Mouse (Mus musculus): ENCODE results near the gene Gm10272. TPM values are rescaled to one million over a fixed set of nuclear protein-coding genes. Genes with fewer than 3 reads are reported as not detected.
A peak's percentile ranks its signal among the peaks of the same experiment; 100 is the strongest.
"Not testable (repeated sequence)": the region's sequence is repeated elsewhere in the genome, so short reads cannot be mapped to it uniquely, and the experiment has no call there.

The Gm10272 gene
- polyA plus RNA-seq, 1 experiment = not detected

GRCm38 (mm10) chr10:77738929-77739328 lies 32.5 kb downstream of the Gm10272 start:
- Histone ChIP-seq H3K27me3 (ENCODE audit: control insufficient read depth, insufficient read depth, low read length) (no peaks in the 10 kb centered on the region), H3K4me3 (replicated peaks; ENCODE audit: insufficient read depth, low read depth, low read length) (no peak overlapping the region), H3K4me1 (ENCODE audit: control insufficient read depth, insufficient read depth, low read length) (no peaks in the 10 kb centered on the region), H3K27ac (ENCODE audit: insufficient read depth, low read length) (no peak overlapping the region)
- TF ChIP-seq POLR2A (IDR thresholded peaks at IDR 0.05; ENCODE audit: borderline replicate concordance, insufficient read depth, low read length) (no peak), CTCF (IDR thresholded peaks at IDR 0.05; ENCODE audit: borderline replicate concordance, insufficient read depth, low read depth, low read length) (no peak)
- 91% methylated on average over 4 of the region's 4 CpGs for WGBS
- DNase-seq = no peak

- H3K27ac ChIP-seq (ENCODE audit: insufficient read depth, low read length) = not testable (repeated sequence)
- peak in 1 of 2 experiments; percentile 18 for DNase-seq
These were observed 35.7 kb downstream of the Gm10272 start, which contains the start of gene Gm18596 for GRCm38 (mm10) chr10:77741924-77742688. Gene Gm18596, minus strand, starts transcription at chr10:77742638.

GRCm38 (mm10) chr10:77750686-77751085 lies 44.3 kb downstream of the Gm10272 start:
- H3K4me3 ChIP-seq (replicated peaks; ENCODE audit: insufficient read depth, low read depth, low read length); H3K4me1 ChIP-seq (ENCODE audit: control insufficient read depth, insufficient read depth, low read length); H3K27ac ChIP-seq (ENCODE audit: insufficient read depth, low read length); H3K27me3 ChIP-seq (ENCODE audit: control insufficient read depth, insufficient read depth, low read length): not testable (repeated sequence)
- WGBS = 0% methylated on average over 1 of the region's 1 CpGs
- peak; percentile 18 to 33 for DNase-seq

More at GRCm38 (mm10) chr10:77741924-77742688, 35.7 kb downstream of the Gm10272 start, which contains the start of gene Gm18596:
- 35% methylated on average over 5 of the region's 5 CpGs for WGBS
- not testable (repeated sequence) for H3K27me3 ChIP-seq (ENCODE audit: control insufficient read depth, insufficient read depth, low read length); H3K4me1 ChIP-seq (ENCODE audit: control insufficient read depth, insufficient read depth, low read length); H3K4me3 ChIP-seq (replicated peaks; ENCODE audit: insufficient read depth, low read depth, low read length)

DNA sequence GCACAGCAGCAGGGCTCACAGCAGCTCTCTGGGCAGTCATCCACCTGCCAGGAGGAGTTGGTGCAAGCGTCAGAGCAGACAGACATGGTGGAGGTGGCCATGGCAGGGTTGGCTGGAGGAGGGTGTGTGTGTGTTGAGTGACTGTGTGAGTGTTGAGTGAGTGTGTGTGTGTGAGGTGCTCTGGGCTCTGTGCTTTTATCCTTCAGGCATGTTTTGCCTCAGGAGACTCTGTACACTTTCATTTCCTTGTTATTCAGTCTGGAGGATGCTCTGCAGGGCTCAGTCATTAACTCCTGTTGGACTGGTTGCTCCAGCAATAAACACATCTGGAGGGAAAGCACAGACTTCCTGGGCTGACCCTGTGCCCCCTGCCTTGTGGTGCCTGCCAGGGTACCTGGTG lies 44.8 kb downstream of the Gm10272 start, which contains the start of gene Gm9736:
TSS of gene Gm9736 (minus strand) at position 101 of the 400 bp plus-strand sequence.
- H3K4me3 ChIP-seq (replicated peaks; ENCODE audit: insufficient read depth, low read depth, low read length); H3K4me1 ChIP-seq (ENCODE audit: control insufficient read depth, insufficient read depth, low read length); H3K27me3 ChIP-seq (ENCODE audit: control insufficient read depth, insufficient read depth, low read length); DNase-seq; H3K27ac ChIP-seq (ENCODE audit: insufficient read depth, low read length): not testable (repeated sequence)
- 17% methylated on average over 1 of the region's 1 CpGs for WGBS

DNA sequence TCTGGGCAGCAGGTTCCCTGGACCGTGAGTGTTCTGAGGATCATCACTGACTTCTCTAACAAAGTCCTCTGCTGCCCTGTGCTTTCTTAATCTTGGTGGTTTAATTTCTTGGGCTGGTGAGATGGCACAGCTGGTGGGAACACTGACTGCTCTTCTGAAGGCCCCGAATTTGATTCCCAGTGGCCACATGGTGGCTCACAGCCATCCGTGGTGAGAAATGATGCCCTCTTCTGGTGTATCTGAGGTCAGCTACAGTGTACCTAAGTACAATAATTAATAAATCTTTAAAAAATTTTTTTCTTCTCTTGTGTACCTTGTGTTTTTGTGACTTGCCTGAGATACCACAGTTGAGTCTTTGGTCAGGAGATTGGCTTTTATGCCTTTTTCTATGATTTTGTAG lies 45.9 kb downstream of the Gm10272 start:
- H3K27ac ChIP-seq (ENCODE audit: insufficient read depth, low read length); H3K4me1 ChIP-seq (ENCODE audit: control insufficient read depth, insufficient read depth, low read length); H3K27me3 ChIP-seq (ENCODE audit: control insufficient read depth, insufficient read depth, low read length); H3K4me3 ChIP-seq (replicated peaks; ENCODE audit: insufficient read depth, low read depth, low read length); DNase-seq: not testable (repeated sequence)
- WGBS = 69% methylated on average over 3 of the region's 3 CpGs

GRCm38 (mm10) chr10:77753448-77753847 lies 47.0 kb downstream of the Gm10272 start:
- Histone ChIP-seq H3K27ac (ENCODE audit: insufficient read depth, low read length) (no peak overlapping the region), H3K27me3 (ENCODE audit: control insufficient read depth, insufficient read depth, low read length) (no peaks in the 10 kb centered on the region), H3K4me1 (ENCODE audit: control insufficient read depth, insufficient read depth, low read length) (no peaks in the 10 kb centered on the region), H3K4me3 (replicated peaks; ENCODE audit: insufficient read depth, low read depth, low read length) (no peak overlapping the region)
- DNase-seq = no peak
- no peak for TF ChIP-seq CTCF (IDR thresholded peaks at IDR 0.05; ENCODE audit: borderline replicate concordance, insufficient read depth, low read depth, low read length)
- no peak for TF ChIP-seq POLR2A (IDR thresholded peaks at IDR 0.05; ENCODE audit: borderline replicate concordance, insufficient read depth, low read length)

Other genes with a start within 250 kb of the Gm10272 start
- 36.5 and 39.0 TPM in 2 replicates for gene Fam207a, start 190.8 kb upstream of the Gm10272 start, polyA plus RNA-seq (2012; rRNA removed)
- gene Itgb2, start 176.4 kb upstream of the Gm10272 start, polyA plus RNA-seq (2012; rRNA removed) = 2.3 and 2.4 TPM in 2 replicates
- gene Pttg1ip, start 124.9 kb upstream of the Gm10272 start, polyA plus RNA-seq (2012; rRNA removed) = 113 and 118 TPM in 2 replicates
- 301 and 310 TPM in 2 replicates for gene Sumo3, start 100.5 kb upstream of the Gm10272 start, polyA plus RNA-seq (2012; rRNA removed)
- gene Gm49325, start 100.4 kb upstream of the Gm10272 start, polyA plus RNA-seq (2012; rRNA removed) = 33.8 and 37.7 TPM in 2 replicates
- 37.5 and 39.5 TPM in 2 replicates for gene Ube2g2, start 84.4 kb upstream of the Gm10272 start, polyA plus RNA-seq (2012; rRNA removed)
- gene Tspear, start 20.1 kb upstream of the Gm10272 start, polyA plus RNA-seq (2012; rRNA removed) = 0.59 and 0.79 TPM in 2 replicates
- not detected in 2 replicates for gene Gm19402, start 15.9 kb upstream of the Gm10272 start, polyA plus RNA-seq (2012; rRNA removed)
- gene Gm9508, start 9.4 kb upstream of the Gm10272 start, polyA plus RNA-seq (2012; rRNA removed) = not detected in 2 replicates
- 0.32 TPM in 1 of 2 replicates, not detected in the other for gene Gm10024, start 4.8 kb downstream of the Gm10272 start, polyA plus RNA-seq (2012; rRNA removed)
- not detected in 2 replicates for gene Gm10142, start 9.2 kb downstream of the Gm10272 start, polyA plus RNA-seq (2012; rRNA removed)
- gene Krtap12-1, start 14.0 kb downstream of the Gm10272 start, polyA plus RNA-seq (2012; rRNA removed) = not detected in 2 replicates
- gene Gm10100, start 19.9 kb downstream of the Gm10272 start, polyA plus RNA-seq (2012; rRNA removed) = not detected in 2 replicates
- not detected in 2 replicates for gene Gm18596, start 36.0 kb downstream of the Gm10272 start, polyA plus RNA-seq (2012; rRNA removed)
- not detected in 2 replicates for gene Gm9736, start 44.7 kb downstream of the Gm10272 start, polyA plus RNA-seq (2012; rRNA removed)
- gene Gm3233, start 53.1 kb downstream of the Gm10272 start, polyA plus RNA-seq (2012; rRNA removed) = not detected in 2 replicates
- not detected in 2 replicates for gene Gm3238, start 64.7 kb downstream of the Gm10272 start, polyA plus RNA-seq (2012; rRNA removed)
- gene Gm7138, start 70.3 kb downstream of the Gm10272 start, polyA plus RNA-seq (2012; rRNA removed) = not detected in 2 replicates
- gene Gm3250, start 75.9 kb downstream of the Gm10272 start, polyA plus RNA-seq (2012; rRNA removed) = not detected in 2 replicates
- gene Gm7137, start 81.6 kb downstream of the Gm10272 start, polyA plus RNA-seq (2012; rRNA removed) = not detected in 2 replicates
- not detected in 2 replicates for gene Gm9639, start 88.5 kb downstream of the Gm10272 start, polyA plus RNA-seq (2012; rRNA removed)
- not detected in 2 replicates for gene Gm19668, start 92.5 kb downstream of the Gm10272 start, polyA plus RNA-seq (2012; rRNA removed)
- not detected in 2 replicates for gene Gm9507, start 105.2 kb downstream of the Gm10272 start, polyA plus RNA-seq (2012; rRNA removed)
- not detected in 2 replicates for gene Gm2696, start 108.1 kb downstream of the Gm10272 start, polyA plus RNA-seq (2012; rRNA removed)
- gene Krtap10-4, start 120.5 kb downstream of the Gm10272 start, polyA plus RNA-seq (2012; rRNA removed) = not detected in 2 replicates
- not detected in 2 replicates for gene Krtap10-10, start 129.3 kb downstream of the Gm10272 start, polyA plus RNA-seq (2012; rRNA removed)
- not detected in 2 replicates for gene Gm36176, start 140.2 kb downstream of the Gm10272 start, polyA plus RNA-seq (2012; rRNA removed)
- gene Gm10318, start 146.2 kb downstream of the Gm10272 start, polyA plus RNA-seq (2012; rRNA removed) = not detected in 2 replicates
- gene Gm3285, start 155.3 kb downstream of the Gm10272 start, polyA plus RNA-seq (2012; rRNA removed) = not detected in 2 replicates
- gene Lrrc3, start 195.9 kb downstream of the Gm10272 start, polyA plus RNA-seq (2012; rRNA removed) = 1.5 and 1.8 TPM in 2 replicates

Data from cerebellum, adult 2 months (tissue).